Mouse (Mus musculus) bone marrow, adult 2 months (tissue): ENCODE results near the gene Slco1a5. TPM values are rescaled to one million over a fixed set of nuclear protein-coding genes. Genes with fewer than 3 reads are reported as not detected.
"Not testable (repeated sequence)": the region's sequence is repeated elsewhere in the genome, so short reads cannot be mapped to it uniquely, and the experiment has no call there.

Experiments used
- H3K27ac ChIP-seq: fragments of 200-500 bp; 2 replicates; pipeline ENCODE4 v1.5.1; 2012; ENCODE audit warnings: low read depth, mild to moderate bottlenecking, control low read depth, inconsistent platforms, low read length; ENCODE audit not compliant: control insufficient read depth, poor library complexity, insufficient read depth
- H3K4me1 ChIP-seq: fragments of 200-500 bp; 2 replicates; pipeline ENCODE4 v1.6.1; 2011; ENCODE audit warnings: low read length; ENCODE audit not compliant: control insufficient read depth, insufficient read depth
- H3K4me3 ChIP-seq: fragments of 200-500 bp; replicated peaks from 2 replicates; pipeline ENCODE3; 2011; ENCODE audit warnings: mild to moderate bottlenecking, low read depth, low read length, control low read depth; ENCODE audit not compliant: control insufficient read depth
- CTCF ChIP-seq: fragments of 200-500 bp; IDR thresholded peaks from 2 replicates; pipeline ENCODE4 v1.5.1; 2011; ENCODE audit warnings: low read length, control low read depth; ENCODE audit not compliant: control insufficient read depth, insufficient read depth
- POLR2A ChIP-seq: fragments of 200-500 bp; IDR thresholded peaks from 2 replicates; pipeline ENCODE4 v1.6.1; 2011; ENCODE audit warnings: low read depth, mild to moderate bottlenecking, control low read depth, low read length, borderline replicate concordance; ENCODE audit not compliant: control insufficient read depth
- WGBS: fragments of 180-500 bp; shearing (Covaris S2); methylation state at CpG from one replicate; pipeline ENCODE4 v1.1.7; 2018; 5-methylcytosine and 5-hydroxymethylcytosine counted together
- polyA plus RNA-seq: library from polyadenylated mRNA; stranded (reverse); fragments of >200 nt; gene quantifications from 2 replicates; pipeline ENCODE4 v1.2.4, GENCODE M21; 2011; ENCODE audit warnings: low replicate concordance; ENCODE audit not compliant: missing spikeins, insufficient read depth, insufficient read length

The Slco1a5 gene
- 0.62 TPM in 1 of 2 replicates, not detected in the other for polyA plus RNA-seq

- Histone ChIP-seq H3K27ac (no peak within 1 kb of the TSS), H3K4me3 (no peak within 1 kb of the TSS), H3K4me1 (no peaks in the 10 kb centered on the region)
- WGBS, result 58% methylated on average over 4 of the region's 4 CpGs
- TF ChIP-seq CTCF, result no peak
- no peak for TF ChIP-seq POLR2A
These were observed at the start of gene Slco1a5 for GRCm38 (mm10) chr6:142322881-142323280. TSS of gene Slco1a5 (minus strand) at chr6:142322981.

- H3K27ac ChIP-seq, result no peak overlapping the region
- no peak overlapping the region for H3K4me3 ChIP-seq
These were observed 46.8 kb upstream of the Slco1a5 start for GRCm38 (mm10) chr6:142369568-142369967.

GRCm38 (mm10) chr6:142367565-142367964 is 44.8 kb upstream of the Slco1a5 start:
- TF ChIP-seq POLR2A (no peak), CTCF (no peak)
- WGBS, result 97% methylated on average over 3 of the region's 3 CpGs
- H3K4me1 ChIP-seq, result no peaks in the 10 kb centered on the region; the same call in 1 of the 2 replicates
- no peak overlapping the region for H3K4me3 ChIP-seq
- no peak overlapping the region for H3K27ac ChIP-seq

More at GRCm38 (mm10) chr6:142369568-142369967, 46.8 kb upstream of the Slco1a5 start:
- H3K4me1 ChIP-seq, result no peaks in the 10 kb centered on the region; the same call in 1 of the 2 replicates
- WGBS, result 91% methylated on average over 3 of the region's 3 CpGs
- TF ChIP-seq POLR2A (no peak), CTCF (no peak)

GRCm38 (mm10) chr6:142366473-142367018 is 43.8 kb upstream of the Slco1a5 start:
- Histone ChIP-seq H3K4me3 (no peak overlapping the region), H3K27ac (no peak overlapping the region), H3K4me1 (no peaks in the 10 kb centered on the region; the same call in 1 of the 2 replicates)
- no peak for TF ChIP-seq CTCF
- no peak for TF ChIP-seq POLR2A
- WGBS, result 86% methylated on average over 10 of the region's 10 CpGs

- Histone ChIP-seq H3K4me1 (no peaks in the 10 kb centered on the region), H3K27ac (no peak overlapping the region), H3K4me3 (no peak overlapping the region)
- WGBS, result 89% methylated on average over 8 of the region's 8 CpGs
- TF ChIP-seq CTCF, result no peak
- no peak for TF ChIP-seq POLR2A
These were observed 43.1 kb upstream of the Slco1a5 start for GRCm38 (mm10) chr6:142365742-142366472.

- H3K4me3 ChIP-seq, result no peak overlapping the region
- H3K27ac ChIP-seq, result no peak overlapping the region
- TF ChIP-seq CTCF (no peak), POLR2A (no peak)
- H3K4me1 ChIP-seq, result no peaks in the 10 kb centered on the region; the same call in 1 of the 2 replicates
- 69% methylated on average over 9 of the region's 9 CpGs for WGBS
These were observed 40.3 kb upstream of the Slco1a5 start for GRCm38 (mm10) chr6:142363019-142363576.

GRCm38 (mm10) chr6:142362036-142362435 is 39.3 kb upstream of the Slco1a5 start:
- Histone ChIP-seq H3K27ac (no peak overlapping the region), H3K4me3 (no peak overlapping the region), H3K4me1 (no peaks in the 10 kb centered on the region; the same call in 1 of the 2 replicates)
- 90% methylated on average over 6 of the region's 6 CpGs for WGBS
- TF ChIP-seq CTCF (no peak), POLR2A (no peak)

GRCm38 (mm10) chr6:142357106-142357505 is 34.3 kb upstream of the Slco1a5 start:
- no peaks in the 10 kb centered on the region; the same call in 1 of the 2 replicates for H3K4me1 ChIP-seq
- H3K4me3 ChIP-seq, result no peak overlapping the region
- 81% methylated on average over 7 of the region's 7 CpGs for WGBS
- H3K27ac ChIP-seq, result no peak overlapping the region
- no peak for TF ChIP-seq CTCF
- TF ChIP-seq POLR2A, result no peak

- not testable (repeated sequence) for H3K4me3 ChIP-seq, H3K27ac ChIP-seq, H3K4me1 ChIP-seq
- 84% methylated on average over 3 of the region's 3 CpGs for WGBS
These were observed 29.3 kb upstream of the Slco1a5 start for GRCm38 (mm10) chr6:142352099-142352498.
